ENCODE assay signal across 19 mouse cellular contexts in the genomic region with DNA sequence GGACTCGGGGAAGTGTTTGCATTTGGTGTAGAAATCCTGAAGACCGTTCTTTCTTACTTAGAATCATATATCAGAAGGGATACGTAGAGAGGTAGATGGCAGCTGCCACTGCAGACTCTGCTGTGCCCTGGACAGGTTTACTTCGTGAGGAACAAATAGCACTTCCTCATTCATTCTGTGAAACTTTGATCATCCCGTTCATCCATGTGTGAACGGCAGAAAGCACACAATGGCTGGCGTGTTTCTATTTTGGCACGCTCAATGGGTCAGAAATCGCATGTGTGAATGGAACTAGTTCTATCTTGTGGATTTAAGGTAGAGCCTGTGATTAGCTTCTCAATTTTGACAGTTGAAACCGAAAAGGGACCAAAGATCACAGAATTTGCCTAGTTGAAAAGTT.
DNase-seq lines count a peak whose midpoint lies in the region; TF ChIP-seq lines count a peak whose summit lies in the region.
"Had no signal": no experiment of that assay in that cellular context is flagged by ENCODE, and none has a peak within 500 bp of the region (broad histone marks: within the 10 kb centered on the region; RNA-seq: fewer than 3 reads in every experiment).

No protein-coding gene starts in this region.

- no peak for TF ChIP-seq POLR2A in kidney, adult 2 months (IDR thresholded peaks at IDR 0.05; ENCODE audit: low read depth, low read length)

- no peaks in the 10 kb centered on the region for H3K36me3 ChIP-seq in heart, embryonic 10.5 days
- H3K36me3 ChIP-seq in kidney, adult 2 months (ENCODE audit: control insufficient read depth, insufficient read depth, low read length), result no peaks in the 10 kb centered on the region
- H3K36me3 ChIP-seq in splenic B cell, adult 2 months (ENCODE audit: control insufficient read depth, insufficient read depth, low read length, poor library complexity, severe bottlenecking), result no peaks in the 10 kb centered on the region
- H3K36me3 ChIP-seq: hindbrain, embryonic 12.5 days; limb, embryonic 15.5 days; liver, embryonic 15.5 days; midbrain, embryonic 12.5 days had no signal

- no peaks in the 10 kb centered on the region for H3K27me3 ChIP-seq in heart, embryonic 10.5 days (ENCODE audit: insufficient read depth, poor library complexity, severe bottlenecking)
- H3K27me3 ChIP-seq in kidney, adult 2 months (replicated peaks; ENCODE audit: control insufficient read depth, insufficient read depth, low read length), result no peaks in the 10 kb centered on the region
- H3K27me3 ChIP-seq in splenic B cell, adult 2 months (ENCODE audit: control insufficient read depth, insufficient read depth, low read length, poor library complexity, severe bottlenecking), result no peaks in the 10 kb centered on the region
- H3K27me3 ChIP-seq: embryonic facial prominence, embryonic 13.5 days; hindbrain, embryonic 12.5 days; limb, embryonic 15.5 days; liver, embryonic 15.5 days; midbrain, embryonic 12.5 days; Patski had no signal

- no peak for DNase-seq in heart, embryonic 10.5 days (ENCODE audit: low spot score)
- no peak for DNase-seq in heart, postnatal 25 days (ENCODE audit: low spot score)
- peak; percentile 63 for DNase-seq in kidney, adult 2 months
- no peak for DNase-seq in kidney, adult 11 months
- peak; percentile 76 for DNase-seq in Muller cell, postnatal 12 days (ENCODE audit: inconsistent ontology term)
- peak; percentile 19 for DNase-seq in splenic B cell, adult 2 months (ENCODE audit: low read depth, low spot score)
- no peak for DNase-seq in embryo, embryonic 10.5 days (ENCODE audit: low spot score)
- DNase-seq: adrenal gland, adult 8-10 months; cerebellum, adult 9-11 months; gastrocnemius, postnatal 36 days; kidney, postnatal 25 days; spleen, adult 18-20 months; thymus, postnatal 36 days had no signal

- no peak overlapping the region for H3K4me3 ChIP-seq in heart, embryonic 10.5 days
- no peak overlapping the region for H3K4me3 ChIP-seq in kidney, adult 2 months (ENCODE audit: insufficient read depth, low read depth, low read length)
- H3K4me3 ChIP-seq: embryonic facial prominence, embryonic 13.5 days; hindbrain, embryonic 12.5 days; limb, embryonic 15.5 days; liver, embryonic 15.5 days; midbrain, embryonic 12.5 days had no signal

- peak overlapping the region; percentile 43; the same call in 1 of the 2 replicates for H3K27ac ChIP-seq in heart, embryonic 10.5 days
- 0 out of 2 replicates have a peak overlapping the region, but pooled peaks have one; percentile 31 for H3K27ac ChIP-seq in kidney, adult 2 months (ENCODE audit: insufficient read depth, low read depth, low read length)
- H3K27ac ChIP-seq: embryonic facial prominence, embryonic 13.5 days; hindbrain, embryonic 12.5 days; limb, embryonic 15.5 days; liver, embryonic 15.5 days; midbrain, embryonic 12.5 days had no signal

- intact Hi-C loops in heart, postnatal 25 days (cut with DNase I), result no loop called here

- peaks cover 44% of the 10 kb centered on the region for H3K4me1 ChIP-seq in heart, embryonic 10.5 days
- H3K4me1 ChIP-seq in kidney, adult 2 months (ENCODE audit: control insufficient read depth, insufficient read depth, low read length), result peaks cover 42% of the 10 kb centered on the region
- H3K4me1 ChIP-seq: embryonic facial prominence, embryonic 13.5 days; liver, embryonic 15.5 days had no signal

- WGBS in heart, embryonic 10.5 days, result 89% methylated on average over 10 of the region's 10 CpGs
- 49% methylated on average over 10 of the region's 10 CpGs for WGBS in kidney, adult 2 months

- TF ChIP-seq CTCF in kidney, adult 2 months (conservative IDR thresholded peaks at IDR 0.05; ENCODE audit: insufficient read depth, insufficient read length, low read depth, low read length), result no peak

- H3K9me3 ChIP-seq in heart, embryonic 10.5 days, result no peaks in the 10 kb centered on the region
- H3K9me3 ChIP-seq: embryonic facial prominence, embryonic 13.5 days; hindbrain, embryonic 12.5 days; limb, embryonic 15.5 days; liver, embryonic 15.5 days; midbrain, embryonic 12.5 days had no signal

Comparison
In these comparisons a context has a peak if more than half of its experiments do, and no peak if none do; other contexts are left out.
1. DNase-seq: peak in kidney, adult 2 months (single experiment), Muller cell, postnatal 12 days (single experiment) and splenic B cell, adult 2 months (single experiment); none in heart, embryonic 10.5 days (single experiment), heart, postnatal 25 days (single experiment), kidney, adult 11 months (single experiment) and embryo, embryonic 10.5 days (single experiment).